Mouse (Mus musculus) left cerebral cortex, adult 2 months (tissue): ENCODE data around the gene Sh3bgr. TPM values are rescaled to one million over a fixed set of nuclear protein-coding genes. Genes with fewer than 3 reads are reported as not detected.

Source experiments
- DNase-seq, 2 experiments: peaks; one replicate each; pipeline ENCODE4 v3.0.0; 2021 to 2022; ENCODE audit warnings: low spot score in 2 of 2, mixed read lengths in 1 of 2; ENCODE audit errors: extremely low spot score in 1 of 2
- H3K27ac ChIP-seq: fragments of 200-600 bp; 2 replicates; pipeline ENCODE4 v1.8.1; 2022
- H3K4me3 ChIP-seq: fragments of 200-600 bp; 2 replicates; pipeline ENCODE4 v1.8.1; 2022
- CTCF ChIP-seq: fragments of 200-600 bp; IDR thresholded peaks from 2 replicates; pipeline ENCODE4 v1.8.1; 2022; ENCODE audit warnings: antibody characterized with exemption, mild to moderate bottlenecking, moderate library complexity
- intact Hi-C: fragments of 180-260 bp; cut with DNase I; formaldehyde crosslinking; loops from one replicate; pipeline ENCODE4 v1.15.1; 2025
- long read RNA-seq, 2 experiments: library from polyadenylated mRNA; stranded (forward); transcript quantifications; one replicate each; pipeline ENCODE4 v2.0.0; 2021; ENCODE audit warnings: borderline mapping rate in 2 of 2
- total RNA-seq, 2 experiments: library from RNA; stranded (reverse); gene quantifications; 2 replicates each; pipeline ENCODE4 v1.2.3; 2021

Gene Sh3bgr
- total RNA-seq, result 1 to 10 TPM; 2.3 to 2.8 TPM
- long read RNA-seq, experiment 1, partial matches to known transcripts, result 0 of 1 reads
- long read RNA-seq, experiment 1, other reads (novel, unspliced or antisense), result 0 of 1 reads
- long read RNA-seq, experiment 2, partial matches to known transcripts, result 1 of 3 reads
- long read RNA-seq, experiment 2, other reads (novel, unspliced or antisense), result 1 of 3 reads

DNA sequence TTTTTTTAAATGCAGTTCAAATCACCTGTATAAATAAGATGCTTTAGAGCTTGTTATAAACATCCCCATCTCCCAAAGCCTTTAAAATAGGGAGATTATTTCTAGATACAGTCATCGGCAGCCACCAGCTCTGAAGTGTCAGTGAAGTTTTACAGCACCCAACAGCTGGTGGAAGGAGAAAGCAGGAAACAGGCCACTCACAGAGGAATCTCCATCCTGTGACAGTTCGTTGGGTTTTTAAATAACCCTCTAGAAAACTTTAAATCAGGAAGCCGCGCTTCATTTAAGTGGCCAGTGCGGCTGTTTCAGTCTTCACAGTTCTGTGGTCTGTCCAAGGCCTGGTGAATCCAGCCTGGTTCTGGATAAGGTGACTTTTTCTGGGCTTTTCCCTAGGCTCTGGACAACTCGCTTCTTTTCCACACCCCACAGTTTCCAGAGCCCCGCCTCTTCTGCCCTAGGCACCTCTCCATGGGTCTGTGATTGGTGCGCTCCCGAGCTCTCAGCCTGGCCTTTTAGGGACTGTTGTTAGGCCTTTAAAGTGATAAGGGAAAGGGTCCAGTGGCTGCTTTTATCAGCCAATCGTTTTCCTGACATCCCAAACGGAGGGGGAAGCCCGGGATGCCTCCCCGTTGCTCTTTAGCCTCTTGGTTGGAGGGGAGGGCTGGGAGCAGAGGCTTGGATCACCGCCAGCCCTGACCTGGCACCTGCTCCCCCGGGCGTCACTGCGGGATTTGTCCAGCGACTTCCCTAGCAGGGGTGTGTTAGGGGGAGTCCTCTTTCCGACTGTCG is at the start of gene Sh3bgr:
Gene Sh3bgr, plus strand, starts transcription at position 538 of the 789 bp plus-strand sequence.
- Histone ChIP-seq H3K27ac (no peak within 1 kb of the TSS), H3K4me3 (peak within 1 kb of the TSS; percentile 38)
- no peak for TF ChIP-seq CTCF
- intact Hi-C loops, result loop anchor here (10.0 kb wide), 1 partner anchor 465 kb away; no protein-coding TSS in a partner anchor
- DNase-seq, result no peak

- intact Hi-C loops, result loop anchor here (5.0 kb wide), 1 partner anchor 159 kb away; the partner anchor contains the start of gene Psmg1
- DNase-seq, result no peak
- Histone ChIP-seq H3K4me3 (no peak overlapping the region), H3K27ac (no peak overlapping the region)
- TF ChIP-seq CTCF, result no peak
Measured at GRCm38 (mm10) chr16:96150995-96151394, 49.3 kb upstream of the Sh3bgr start.

DNA sequence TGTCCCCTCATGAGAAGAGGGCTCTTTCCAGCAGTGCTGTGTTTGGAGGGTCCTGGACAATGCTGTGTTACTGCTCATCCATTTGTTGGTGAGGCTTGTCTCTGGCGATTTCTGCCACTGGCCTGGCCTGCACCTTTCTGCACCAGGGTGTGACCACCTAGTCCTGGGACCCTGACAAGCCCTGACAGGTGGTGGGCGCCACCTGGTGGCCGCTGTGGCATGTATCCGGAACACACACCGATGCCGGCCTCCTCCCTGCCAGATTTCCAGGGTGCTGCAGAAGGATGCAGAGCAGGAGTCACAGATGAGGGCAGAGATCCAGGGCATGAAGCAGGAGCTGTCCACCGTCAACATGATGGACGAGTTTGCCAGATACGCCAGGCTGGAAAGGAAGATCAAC is 48.7 kb upstream of the Sh3bgr start:
- peak; percentile 77 for TF ChIP-seq CTCF
- DNase-seq, result peak; percentile 63
- Histone ChIP-seq H3K27ac (no peak overlapping the region), H3K4me3 (no peak overlapping the region)
- intact Hi-C loops, result loop anchor here (5.0 kb wide), 1 partner anchor 159 kb away; the partner anchor contains the start of gene Psmg1

GRCm38 (mm10) chr16:96154476-96154875 is 45.8 kb upstream of the Sh3bgr start:
- Histone ChIP-seq H3K27ac (no peak overlapping the region), H3K4me3 (no peak overlapping the region)
- no peak for TF ChIP-seq CTCF
- intact Hi-C loops, result loop anchor here (5.0 kb wide), 1 partner anchor 162 kb away; the partner anchor contains the start of gene Psmg1
- DNase-seq, result no peak

- H3K4me3 ChIP-seq, result no peak overlapping the region
- intact Hi-C loops, result no loop called here
- peak; percentile 47 to 51 for DNase-seq
- no peak overlapping the region for H3K27ac ChIP-seq
- no peak for TF ChIP-seq CTCF
Measured at GRCm38 (mm10) chr16:96156019-96156418, 44.2 kb upstream of the Sh3bgr start.

DNA sequence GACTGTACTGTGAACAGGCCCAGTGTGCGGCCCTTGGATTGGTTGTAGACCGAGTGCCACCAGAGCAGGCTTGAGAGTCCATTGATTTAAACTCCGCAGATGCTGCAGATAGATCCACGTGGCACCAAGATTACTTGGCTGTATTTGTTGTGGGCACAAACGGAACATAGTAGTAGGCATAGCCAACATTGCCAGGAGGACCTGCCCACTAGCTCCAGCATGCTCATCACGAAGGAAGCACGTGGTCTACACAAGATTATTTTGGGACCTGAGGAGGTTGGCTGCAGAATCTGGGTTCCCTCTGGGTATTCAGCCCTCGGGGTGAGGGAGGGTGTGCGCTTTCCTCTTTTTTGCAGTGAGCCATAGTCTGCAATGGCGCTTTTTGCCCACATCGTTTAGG is 43.1 kb upstream of the Sh3bgr start:
- TF ChIP-seq CTCF, result no peak; the same call in 1 of the 2 replicates
- Histone ChIP-seq H3K4me3 (no peak overlapping the region), H3K27ac (no peak overlapping the region)
- peak; percentile 48 to 61 for DNase-seq
- intact Hi-C loops, result no loop called here

GRCm38 (mm10) chr16:96158511-96159080 is 41.7 kb upstream of the Sh3bgr start:
- TF ChIP-seq CTCF, result no peak
- no peak for DNase-seq
- H3K4me3 ChIP-seq, result peak overlapping the region; percentile 52
- intact Hi-C loops, result loop anchor here (2.0 kb wide), 1 partner anchor 32 kb away; no protein-coding TSS in a partner anchor
- no peak overlapping the region for H3K27ac ChIP-seq

- intact Hi-C loops, result loop anchor here (2.0 kb wide), 1 partner anchor 32 kb away; no protein-coding TSS in a partner anchor
- peak; percentile 36 to 50 for DNase-seq
- Histone ChIP-seq H3K4me3 (peak overlapping the region; percentile 52), H3K27ac (peak overlapping the region; percentile 10)
- TF ChIP-seq CTCF, result peak; percentile 39
Measured at GRCm38 (mm10) chr16:96159091-96159731, 41.0 kb upstream of the Sh3bgr start.

DNA sequence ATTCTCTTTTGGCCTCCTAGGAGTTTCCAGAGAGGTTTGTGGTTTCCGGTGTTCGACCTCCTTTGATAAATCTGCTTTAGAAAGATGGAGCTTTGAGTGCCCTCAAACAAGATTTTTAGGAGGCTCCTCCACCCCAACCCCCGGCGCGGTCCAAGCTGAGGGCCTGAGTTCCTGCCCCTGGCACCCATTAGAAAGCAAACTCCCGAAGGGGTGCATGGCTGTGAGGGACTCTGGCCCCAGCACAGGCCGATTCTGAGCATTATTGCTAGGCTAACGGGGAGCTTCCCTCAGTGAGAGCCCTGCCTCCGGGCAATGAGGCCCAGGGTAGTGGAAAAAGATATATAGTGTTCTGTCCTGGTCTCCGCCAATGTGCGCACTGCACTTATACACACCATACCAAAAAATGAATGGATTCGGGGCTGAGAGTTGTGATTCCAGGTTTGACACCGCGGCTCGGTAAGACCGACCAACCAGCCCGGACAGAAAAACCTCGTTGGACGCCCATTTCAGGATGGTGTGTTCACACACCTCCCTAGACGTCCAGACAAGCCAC is 40.4 kb upstream of the Sh3bgr start:
- no peak for DNase-seq
- intact Hi-C loops, result loop anchor here (2.0 kb wide), 1 partner anchor 31 kb away; no protein-coding TSS in a partner anchor
- Histone ChIP-seq H3K27ac (no peak overlapping the region; the same call in 1 of the 2 replicates), H3K4me3 (no peak overlapping the region)
- no peak for TF ChIP-seq CTCF

GRCm38 (mm10) chr16:96160927-96161326 is 39.3 kb upstream of the Sh3bgr start:
- Histone ChIP-seq H3K27ac (no peak overlapping the region), H3K4me3 (no peak overlapping the region)
- intact Hi-C loops, result no loop called here
- DNase-seq, result no peak
- TF ChIP-seq CTCF, result no peak

DNA sequence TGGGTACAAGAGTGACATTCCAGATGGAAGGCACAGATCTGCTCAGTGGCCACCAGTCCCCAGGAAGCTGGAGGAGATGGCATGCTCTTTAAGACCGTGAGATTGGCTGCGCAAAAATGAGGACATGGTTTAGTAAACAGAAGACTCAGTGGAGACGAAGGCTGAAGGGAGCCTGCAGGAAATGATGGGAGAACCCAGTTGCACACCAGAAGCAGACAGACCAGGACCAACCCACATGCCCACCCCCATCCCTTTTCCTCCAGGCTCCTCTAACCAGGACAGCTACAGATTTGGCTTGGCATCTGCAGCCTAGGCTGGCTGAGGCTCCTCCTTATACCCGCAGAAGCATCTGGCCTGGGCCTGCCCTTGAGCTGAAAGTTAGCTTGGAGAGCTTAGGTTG is 38.9 kb upstream of the Sh3bgr start:
- no peak for DNase-seq
- Histone ChIP-seq H3K4me3 (no peak overlapping the region), H3K27ac (no peak overlapping the region)
- intact Hi-C loops, result no loop called here
- TF ChIP-seq CTCF, result no peak
